Mouse (Mus musculus) ES-E14 (cell line): ENCODE measurements around the gene Tmprss6. TPM values are rescaled to one million over a fixed set of nuclear protein-coding genes. Genes with fewer than 3 reads are reported as not detected.
A peak's percentile ranks its signal among the peaks of the same experiment; 100 is the strongest.

Experiments used
- DNase-seq: peaks from one replicate; pipeline ENCODE4 v3.0.0-alpha.2; 2013; ENCODE audit warnings: low read depth, low spot score
- H3K27ac ChIP-seq: 2 replicates; pipeline ENCODE4 v1.5.1; 2012; ENCODE audit warnings: low read depth, mild to moderate bottlenecking, low read length, moderate library complexity, mixed read lengths; ENCODE audit not compliant: poor library complexity, insufficient read depth, severe bottlenecking
- H3K36me3 ChIP-seq: 2 replicates; pipeline ENCODE4 v1.6.1; 2012; ENCODE audit warnings: mild to moderate bottlenecking, low read length, moderate library complexity, mixed read lengths; ENCODE audit not compliant: control insufficient read depth, poor library complexity, insufficient read depth, severe bottlenecking
- H3K4me1 ChIP-seq, 2 experiments: fragments of 150-350 bp in 1 of 2; sonication (generic) in 1 of 2; 2 replicates each; pipeline ENCODE4 v1.6.1; 2012; ENCODE audit warnings: low read length in 2 of 2, mild to moderate bottlenecking in 1 of 2, mixed read lengths in 1 of 2; ENCODE audit not compliant: control insufficient read depth in 2 of 2, insufficient read depth in 2 of 2, poor library complexity in 1 of 2
- H3K4me3 ChIP-seq, 2 experiments: fragments of 150-350 bp in 1 of 2; sonication (generic) in 1 of 2; 2 replicates each; pipeline ENCODE4 v1.5.1; 2012; ENCODE audit warnings: low read length in 2 of 2, low read depth in 1 of 2, mild to moderate bottlenecking in 1 of 2, mixed read lengths in 1 of 2; ENCODE audit not compliant: insufficient read depth in 1 of 2, poor library complexity in 1 of 2, severe bottlenecking in 1 of 2
- H3K9ac ChIP-seq: 2 replicates; pipeline ENCODE4 v1.6.1; 2012; ENCODE audit warnings: low read depth, mild to moderate bottlenecking, low read length, mixed read lengths; ENCODE audit not compliant: poor library complexity, insufficient read depth, severe bottlenecking
- H3K9me3 ChIP-seq: fragments of 150-350 bp; sonication (generic); 2 replicates; pipeline ENCODE4 v1.6.1; 2012; ENCODE audit warnings: low read depth, mild to moderate bottlenecking, low read length; ENCODE audit not compliant: control insufficient read depth, insufficient read depth
- CHD2 ChIP-seq: IDR thresholded peaks from 2 replicates; pipeline ENCODE4 v1.6.1; 2014; ENCODE audit warnings: mild to moderate bottlenecking, low read depth, low read length, inconsistent platforms
- HCFC1 ChIP-seq: IDR thresholded peaks from 2 replicates; pipeline ENCODE4 v1.6.1; 2012; ENCODE audit warnings: low read length, inconsistent platforms, borderline replicate concordance; ENCODE audit not compliant: insufficient read depth
- MAFK ChIP-seq: IDR thresholded peaks from 2 replicates; pipeline ENCODE4 v1.6.1; 2014; ENCODE audit warnings: mild to moderate bottlenecking, low read depth, low read length, inconsistent platforms; ENCODE audit not compliant: insufficient read depth
- ZC3H11A ChIP-seq: IDR thresholded peaks from 2 replicates; pipeline ENCODE4 v1.6.1; 2012; ENCODE audit warnings: low read depth, mild to moderate bottlenecking, inconsistent platforms, low read length, borderline replicate concordance
- ZNF384 ChIP-seq: IDR thresholded peaks from 2 replicates; pipeline ENCODE4 v1.6.1; 2012; ENCODE audit warnings: low read depth, low read length, inconsistent platforms
- in situ Hi-C, 2 experiments: fragments of 600-800 bp; cut with MboI; formaldehyde crosslinking; loops; one replicate each; pipeline ENCODE4 v1.15.1; 2025; ENCODE audit warnings: low sequenced_read_pairs in 2 of 2, inconsistent platforms in 1 of 2; ENCODE audit not compliant: unreplicated experiment in 2 of 2
- total RNA-seq: library from RNA; depleted of rRNA; stranded (reverse); fragments of 300-350 nt; gene quantifications from 2 replicates; pipeline ENCODE4 v1.2.3, GENCODE M21; 2012

Tmprss6 gene
- total RNA-seq, 1 experiment = 0.49 TPM

GRCm38 (mm10) chr15:78511951-78512350 lies 43.5 kb upstream of the Tmprss6 start:
- H3K9ac ChIP-seq = no peak overlapping the region

GRCm38 (mm10) chr15:78510736-78511135 lies 42.3 kb upstream of the Tmprss6 start:
- Histone ChIP-seq H3K4me1 (peaks cover 0 to 9% of the 10 kb centered on the region in 2 experiments; a peak in 2 of 4 replicates), H3K9ac (no peak overlapping the region), H3K36me3 (no peaks in the 10 kb centered on the region), H3K4me3 (no peak overlapping the region), H3K27ac (no peak overlapping the region), H3K9me3 (no peaks in the 10 kb centered on the region)
- DNase-seq = no peak
- no peak for TF ChIP-seq HCFC1
- TF ChIP-seq ZNF384 = no peak
- in situ Hi-C loops = no loop called here

More at GRCm38 (mm10) chr15:78511951-78512350, 43.5 kb upstream of the Tmprss6 start:
- H3K27ac ChIP-seq = no peak overlapping the region
- TF ChIP-seq MAFK = no peak
- no peak for TF ChIP-seq ZNF384
- TF ChIP-seq HCFC1 = no peak
- TF ChIP-seq CHD2 = no peak
- no peak for TF ChIP-seq ZC3H11A
- H3K4me1 ChIP-seq = peaks cover 0 to 11% of the 10 kb centered on the region in 2 experiments; a peak in 2 of 4 replicates
- no peaks in the 10 kb centered on the region for H3K9me3 ChIP-seq
- H3K4me3 ChIP-seq = no peak overlapping the region
- DNase-seq = no peak
- in situ Hi-C loops = no loop called here
- no peaks in the 10 kb centered on the region for H3K36me3 ChIP-seq

DNA sequence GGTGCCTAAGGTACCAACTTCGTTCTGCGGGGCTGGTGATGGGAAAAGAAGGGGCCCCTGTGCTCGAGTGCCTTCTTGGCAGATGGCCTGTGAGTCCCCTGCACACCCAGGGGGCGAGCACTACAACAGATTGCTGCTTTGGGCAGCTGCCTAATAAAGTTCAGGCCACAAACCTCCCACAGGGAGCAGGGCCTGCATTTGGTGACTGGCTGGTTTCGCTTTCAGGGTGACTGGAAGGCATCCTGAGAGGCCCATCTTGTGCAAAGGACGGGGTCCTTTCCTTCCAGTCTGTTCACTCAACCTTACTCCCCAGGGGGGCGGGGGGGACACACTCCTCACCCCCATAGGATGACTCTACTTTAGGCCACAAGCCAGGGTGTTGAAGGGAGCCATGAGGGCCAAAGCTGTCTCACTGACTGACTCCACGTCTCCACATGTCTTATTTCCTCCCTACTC lies 41.7 kb upstream of the Tmprss6 start:
- in situ Hi-C loops = no loop called here
- TF ChIP-seq CHD2 = no peak
- H3K4me3 ChIP-seq = peak overlapping the region; percentile 12 to 39; a peak in 2 of 4 replicates
- peak overlapping the region; percentile 48; the same call in 1 of the 2 replicates for H3K9ac ChIP-seq
- no peaks in the 10 kb centered on the region for H3K9me3 ChIP-seq
- no peaks in the 10 kb centered on the region for H3K36me3 ChIP-seq
- H3K27ac ChIP-seq = no peak overlapping the region
- no peak for DNase-seq
- peaks cover 0 to 9% of the 10 kb centered on the region in 2 experiments; a peak in 2 of 4 replicates for H3K4me1 ChIP-seq

GRCm38 (mm10) chr15:78509297-78509899 lies 41.0 kb upstream of the Tmprss6 start:
- DNase-seq = peak; percentile 60
- in situ Hi-C loops = no loop called here
- no peaks in the 10 kb centered on the region for H3K36me3 ChIP-seq
- no peak for TF ChIP-seq ZC3H11A
- TF ChIP-seq ZNF384 = peak; percentile 91
- H3K4me3 ChIP-seq = peak overlapping the region; percentile 12 to 39; a peak in 3 of 4 replicates
- H3K4me1 ChIP-seq = peaks cover 0 to 8% of the 10 kb centered on the region in 2 experiments; a peak in 2 of 4 replicates
- peak overlapping the region; percentile 48; the same call in 1 of the 2 replicates for H3K9ac ChIP-seq
- H3K27ac ChIP-seq = no peak overlapping the region
- no peaks in the 10 kb centered on the region for H3K9me3 ChIP-seq

- no peak for TF ChIP-seq ZNF384
- no peak for TF ChIP-seq MAFK
- no peak for TF ChIP-seq HCFC1
- no peak for TF ChIP-seq CHD2
- no peak for TF ChIP-seq ZC3H11A
- H3K4me3 ChIP-seq = no peak overlapping the region
- in situ Hi-C loops = no loop called here
- H3K9me3 ChIP-seq = no peaks in the 10 kb centered on the region
- no peak overlapping the region for H3K9ac ChIP-seq
- no peaks in the 10 kb centered on the region for H3K36me3 ChIP-seq
- no peak overlapping the region for H3K27ac ChIP-seq
- no peak for DNase-seq
- H3K4me1 ChIP-seq = peaks cover 0 to 8% of the 10 kb centered on the region in 2 experiments; a peak in 2 of 4 replicates
Measured at GRCm38 (mm10) chr15:78508443-78508842, 40.0 kb upstream of the Tmprss6 start.
